In the genomic region with DNA sequence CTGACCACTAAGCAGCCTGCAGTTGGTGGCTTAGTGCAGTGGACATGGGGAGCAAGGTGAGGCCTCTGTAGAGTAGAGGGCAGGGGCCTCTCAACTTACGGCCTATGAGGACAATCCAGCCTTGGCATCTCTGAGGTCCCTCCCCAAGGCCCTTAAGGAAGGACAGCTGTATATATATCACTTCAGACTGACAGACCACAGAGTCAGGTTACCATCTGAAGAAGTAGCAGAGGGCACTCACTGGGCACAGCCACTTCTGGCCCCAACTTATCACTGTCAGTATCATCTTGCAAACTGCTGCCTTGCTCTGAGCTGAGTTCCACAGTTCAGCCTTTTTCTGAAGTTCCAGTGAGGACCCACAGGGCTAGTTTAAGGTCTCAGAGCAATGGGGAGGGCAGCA, we compare ENCODE assay signal across 12 mouse cellular contexts. TPM values are rescaled to one million over a fixed set of nuclear protein-coding genes. Genes with fewer than 3 reads are reported as not detected.
DNase-seq lines count a peak whose midpoint lies in the region; ATAC-seq lines count a peak whose summit lies in the region.
"Had no signal": no experiment of that assay in that cellular context is flagged by ENCODE, and none has a peak within 500 bp of the region (broad histone marks: within the 10 kb centered on the region; RNA-seq: fewer than 3 reads in every experiment).

No protein-coding gene starts in this region.

- 67% methylated on average over 1 of the region's 1 CpGs for WGBS in hindbrain, embryonic 12.5 days
- 50% methylated on average over 1 of the region's 1 CpGs for WGBS in hindbrain, embryonic 11.5 days
- 58% methylated on average over 1 of the region's 1 CpGs for WGBS in embryonic facial prominence, embryonic 10.5 days
- WGBS in midbrain, embryonic 16.5 days: 80% methylated on average over 1 of the region's 1 CpGs

- H3K4me2 ChIP-seq in hindbrain, embryonic 12.5 days (replicated peaks): no peak overlapping the region
- no peak overlapping the region for H3K4me2 ChIP-seq in hindbrain, embryonic 11.5 days (replicated peaks; ENCODE audit: low read depth, low read length)
- no peak overlapping the region for H3K4me2 ChIP-seq in midbrain, embryonic 16.5 days (ENCODE audit: low read length)
- H3K4me2 ChIP-seq: heart, embryonic 13.5 days had no signal

- peaks cover 56% of the 10 kb centered on the region for H3K4me1 ChIP-seq in hindbrain, embryonic 12.5 days
- H3K4me1 ChIP-seq in hindbrain, embryonic 11.5 days (replicated peaks; ENCODE audit: control insufficient read depth, insufficient read depth, low read length): peaks cover 30% of the 10 kb centered on the region
- peaks cover 58% of the 10 kb centered on the region for H3K4me1 ChIP-seq in embryonic facial prominence, embryonic 10.5 days
- H3K4me1 ChIP-seq in midbrain, embryonic 16.5 days (ENCODE audit: control insufficient read depth, insufficient read depth, low read length): peaks cover 36% of the 10 kb centered on the region

- H3K9ac ChIP-seq in hindbrain, embryonic 12.5 days: no peak overlapping the region
- H3K9ac ChIP-seq in hindbrain, embryonic 11.5 days (ENCODE audit: low read depth, low read length): no peak overlapping the region
- no peak overlapping the region for H3K9ac ChIP-seq in midbrain, embryonic 16.5 days (ENCODE audit: low read depth, low read length)
- H3K9ac ChIP-seq: heart, embryonic 13.5 days had no signal

- H3K27ac ChIP-seq in hindbrain, embryonic 12.5 days: peak overlapping the region; percentile 40
- H3K27ac ChIP-seq in hindbrain, embryonic 11.5 days (ENCODE audit: low read depth, low read length): no peak overlapping the region
- peak overlapping the region; percentile 42; the same call in 1 of the 2 replicates for H3K27ac ChIP-seq in embryonic facial prominence, embryonic 10.5 days (replicated peaks)
- peak overlapping the region; percentile 29; the same call in 1 of the 2 replicates for H3K27ac ChIP-seq in midbrain, embryonic 16.5 days (ENCODE audit: low read length)
- H3K27ac ChIP-seq: heart, embryonic 13.5 days had no signal

- no peaks in the 10 kb centered on the region for H3K27me3 ChIP-seq in hindbrain, embryonic 12.5 days
- no peaks in the 10 kb centered on the region for H3K27me3 ChIP-seq in hindbrain, embryonic 11.5 days (ENCODE audit: control insufficient read depth, insufficient read depth, low read length)
- H3K27me3 ChIP-seq in embryonic facial prominence, embryonic 10.5 days (replicated peaks; ENCODE audit: low read depth, poor library complexity, severe bottlenecking): peaks cover 13% of the 10 kb centered on the region; the same call in 1 of the 2 replicates
- H3K27me3 ChIP-seq in midbrain, embryonic 16.5 days (ENCODE audit: control insufficient read depth, insufficient read depth, low read depth, low read length): no peaks in the 10 kb centered on the region
- H3K27me3 ChIP-seq: Patski had no signal

- peaks cover 30% of the 10 kb centered on the region for H3K36me3 ChIP-seq in hindbrain, embryonic 12.5 days
- H3K36me3 ChIP-seq in hindbrain, embryonic 11.5 days (ENCODE audit: control insufficient read depth, insufficient read depth, low read length): peaks cover 5% of the 10 kb centered on the region; the same call in 1 of the 2 replicates
- peaks cover 60% of the 10 kb centered on the region for H3K36me3 ChIP-seq in embryonic facial prominence, embryonic 10.5 days (replicated peaks)
- 0 out of 2 replicates have a peak, but pooled peaks cover 2% of the 10 kb centered on the region for H3K36me3 ChIP-seq in midbrain, embryonic 16.5 days (ENCODE audit: control insufficient read depth, insufficient read depth, low read length)

- 0 out of 2 replicates have a peak, but pooled peaks cover 3% of the 10 kb centered on the region for H3K9me3 ChIP-seq in hindbrain, embryonic 12.5 days (replicated peaks)
- H3K9me3 ChIP-seq in hindbrain, embryonic 11.5 days (ENCODE audit: control insufficient read depth, low read length): no peaks in the 10 kb centered on the region
- peaks cover 12% of the 10 kb centered on the region; the same call in 1 of the 2 replicates for H3K9me3 ChIP-seq in embryonic facial prominence, embryonic 10.5 days
- no peaks in the 10 kb centered on the region for H3K9me3 ChIP-seq in midbrain, embryonic 16.5 days (replicated peaks; ENCODE audit: control insufficient read depth, low read length, poor library complexity, severe bottlenecking)

- ATAC-seq in hindbrain, embryonic 12.5 days (ENCODE audit: low FRiP score): no peak
- no peak for ATAC-seq in hindbrain, embryonic 11.5 days (ENCODE audit: low FRiP score)
- no peak for ATAC-seq in midbrain, embryonic 16.5 days
- ATAC-seq in inflammation-experienced regulatory T-cells, adult 6 months: no peak
- ATAC-seq: Patski had no signal

- H3K4me3 ChIP-seq in hindbrain, embryonic 12.5 days: no peak overlapping the region
- no peak overlapping the region for H3K4me3 ChIP-seq in hindbrain, embryonic 11.5 days (ENCODE audit: low read depth, low read length)
- no peak overlapping the region for H3K4me3 ChIP-seq in embryonic facial prominence, embryonic 10.5 days
- no peak overlapping the region for H3K4me3 ChIP-seq in midbrain, embryonic 16.5 days (ENCODE audit: low read depth, low read length)
- H3K4me3 ChIP-seq: heart, embryonic 13.5 days had no signal

- DNase-seq in adrenal gland, adult 8-10 months: peak; percentile 15
- no peak for DNase-seq in adrenal gland, adult 2 months
- no peak for DNase-seq in hindbrain, embryonic 11.5 days (ENCODE audit: low spot score)
- no peak for DNase-seq in embryonic facial prominence, embryonic 10.5 days (ENCODE audit: low spot score)
- DNase-seq in thymus, postnatal 25 days: no peak
- DNase-seq: cerebellum, adult 18-20 months; left cerebral cortex, postnatal 4 days had no signal

RNA-seq across cellular contexts. Expression of a gene that starts 27.4 kb away (rescaled TPM):
- 10 to 100 TPM; 12.8 to 16.1 (median 14.0) TPM for total RNA-seq in adrenal gland, adult 8-10 months (2022)
- total RNA-seq in adrenal gland, adult 2 months (2021): 10 to 100 TPM in 1 of 2 experiments, 1 to 10 TPM in 1; 8.2 to 24.1 TPM
- polyA plus RNA-seq in adrenal gland, adult 2 months (2012; rRNA removed): 21.6 and 22.8 TPM in 2 replicates
- 55.3 and 55.7 TPM in 2 replicates for polyA plus RNA-seq in hindbrain, embryonic 12.5 days (2016; fragmentation: Nextera tagmentation; extraction: Ambion mirVana)
- 36.5 and 52.5 TPM in 2 replicates for polyA plus RNA-seq in hindbrain, embryonic 11.5 days (2014; fragmentation: Nextera tagmentation; extraction: Ambion mirVana)
- 23.4 and 26.5 TPM in 2 replicates for polyA plus RNA-seq in embryonic facial prominence, embryonic 10.5 days (2016; fragmentation: Nextera tagmentation; extraction: Ambion mirVana)
- polyA plus RNA-seq in midbrain, embryonic 16.5 days (2015; fragmentation: Nextera tagmentation; extraction: Ambion mirVana): 38.4 and 38.6 TPM in 2 replicates
- polyA plus RNA-seq in inflammation-experienced regulatory T-cells, adult 6 months (2017; shearing (Covaris generic)): not detected

Comparison
In these comparisons a context has a peak if more than half of its experiments do, and no peak if none do; other contexts are left out.
1. RNA of a gene that starts 27.4 kb away (polyA plus RNA-seq): 55.3 to 55.7 TPM in hindbrain, embryonic 12.5 days, 36.5 to 52.5 TPM in hindbrain, embryonic 11.5 days, 38.4 to 38.6 TPM in midbrain, embryonic 16.5 days, 23.4 to 26.5 TPM in embryonic facial prominence, embryonic 10.5 days and 21.6 to 22.8 TPM in adrenal gland, adult 2 months; not detected in inflammation-experienced regulatory T-cells, adult 6 months; every median in the first group is over 10 times any median in the second.